Mouse (Mus musculus): ENCODE measurements at regions not wholly inside any gene's neighbourhood (a gene's known extent, or its start where the extent isn't known, plus 50 kb on each side); places are given as distances from the start of the nearest gene placed in this dataset.
A peak's percentile ranks its signal among the peaks of the same experiment; 100 is the strongest.

DNA sequence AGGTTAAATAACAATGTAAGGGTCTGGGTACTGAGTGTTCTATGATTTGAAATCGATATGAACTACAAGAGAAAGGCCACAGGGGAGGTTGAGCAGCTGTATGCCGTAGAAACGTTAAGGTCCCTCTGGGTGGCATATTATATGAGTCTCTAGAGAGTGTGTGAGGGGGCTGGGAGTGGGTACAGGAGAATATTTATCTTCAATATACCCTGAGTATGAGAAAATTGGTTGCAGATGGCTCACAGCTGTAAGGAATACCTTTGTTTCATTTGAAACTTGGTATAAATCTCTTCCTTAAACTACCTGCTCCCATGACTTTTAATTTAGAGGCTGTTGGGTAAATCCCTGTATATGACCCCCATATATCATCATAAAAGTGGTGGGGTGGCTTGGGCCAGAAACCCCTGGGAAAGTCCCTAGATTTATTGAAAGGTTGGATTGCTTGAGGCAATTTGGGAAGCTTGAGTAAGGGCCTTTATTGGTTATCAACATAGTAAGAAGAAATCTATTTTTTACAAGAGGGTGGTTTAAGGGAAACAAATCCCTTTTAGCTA is 128.7 kb upstream of the Prkg2 start:
- DNase-seq (ENCODE audit: inconsistent age in 2 of 2, low spot score in 1 of 2): no peak

DNA sequence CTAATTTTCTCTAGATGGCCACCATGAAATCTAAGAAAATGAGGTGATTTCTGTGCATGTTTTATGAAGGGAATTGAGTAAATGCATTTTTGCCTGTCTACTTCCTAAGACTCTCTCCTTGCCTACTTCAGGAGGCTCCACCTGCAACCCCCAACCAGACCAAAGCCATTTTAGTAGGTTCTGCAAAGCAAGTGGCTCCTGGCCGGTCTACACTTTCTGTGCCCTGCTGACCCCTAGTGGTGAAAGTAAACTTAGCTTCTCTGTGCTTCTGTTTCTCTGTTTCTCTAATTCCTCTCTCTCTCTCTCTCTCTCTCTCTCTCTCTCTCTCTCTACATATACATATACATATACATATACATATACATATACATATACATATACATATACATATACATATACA is 120.8 kb upstream of the Prkg2 start:
- DNase-seq (ENCODE audit: inconsistent age in 2 of 2, low spot score in 1 of 2): peak; percentile 17 to 82

DNA sequence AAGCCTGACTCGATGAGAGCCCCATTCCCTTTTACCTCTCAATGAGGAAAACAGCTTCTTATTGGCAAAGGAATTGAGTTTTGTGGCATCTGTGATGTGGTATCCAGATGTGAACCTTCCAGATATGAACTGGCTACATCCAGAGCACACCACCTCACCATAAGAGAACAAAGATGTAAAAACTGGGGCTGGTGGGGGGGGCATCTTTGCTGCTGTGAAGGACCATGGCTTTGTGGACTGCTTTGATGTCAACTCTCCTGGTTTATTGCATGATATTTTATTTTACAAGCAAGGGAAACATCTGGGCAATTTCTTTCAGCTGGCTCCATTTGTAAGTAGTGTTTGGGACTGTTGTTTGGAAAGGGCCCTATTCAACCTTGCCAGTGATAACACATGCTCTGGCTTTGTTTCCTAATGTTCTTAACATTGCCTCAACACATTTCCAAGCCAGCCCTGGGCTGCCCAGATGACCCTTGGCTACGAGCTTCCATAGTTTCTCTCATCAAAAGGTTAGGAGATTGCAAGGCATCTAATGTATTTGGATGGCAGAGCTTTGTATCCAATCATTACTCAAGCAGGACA is 116.2 kb upstream of the Prkg2 start:
- DNase-seq (ENCODE audit: inconsistent age in 2 of 2, low spot score in 1 of 2): no peak

DNA sequence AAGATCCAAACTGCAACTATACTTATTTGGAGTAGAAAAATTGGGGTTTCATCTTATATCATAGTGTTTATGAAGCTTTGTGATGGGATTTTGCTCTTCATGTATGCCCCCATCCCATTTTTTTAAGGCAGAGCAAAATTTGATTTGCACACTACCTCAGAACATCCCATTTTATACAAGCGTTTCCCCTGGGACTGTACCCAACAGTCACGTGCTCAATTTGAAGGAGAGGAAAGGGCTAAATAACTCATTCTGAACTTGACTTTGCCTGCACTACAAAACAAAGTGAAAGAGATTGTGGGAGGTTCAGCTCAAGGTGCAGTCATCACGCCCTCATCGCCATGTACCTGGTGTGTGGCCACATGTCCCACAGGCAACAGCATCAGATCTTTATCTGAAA is 115.1 kb upstream of the Prkg2 start:
- DNase-seq (ENCODE audit: inconsistent age in 2 of 2, low spot score in 1 of 2): no peak

DNA sequence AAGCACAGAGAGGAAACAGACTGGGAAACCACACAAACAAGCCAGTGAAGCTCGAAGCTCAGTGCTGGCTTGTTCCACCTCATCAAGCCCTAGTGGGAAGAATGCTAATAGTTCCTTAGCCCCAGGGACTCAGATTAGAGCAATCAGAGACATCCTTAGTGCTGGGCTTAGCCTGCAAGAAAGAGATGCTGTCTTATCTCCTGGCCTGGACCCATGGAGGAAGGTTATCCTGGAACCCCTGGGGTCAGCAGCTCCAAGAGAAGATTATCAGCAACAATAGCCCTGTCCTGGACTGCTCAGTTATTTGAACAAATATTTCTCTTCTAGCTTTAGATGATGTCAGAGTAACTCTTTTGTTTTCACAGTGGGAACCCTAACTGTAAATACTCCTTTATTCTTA is 112.8 kb upstream of the Prkg2 start:
- no peak for DNase-seq (ENCODE audit: inconsistent age in 2 of 2, low spot score in 1 of 2)

DNA sequence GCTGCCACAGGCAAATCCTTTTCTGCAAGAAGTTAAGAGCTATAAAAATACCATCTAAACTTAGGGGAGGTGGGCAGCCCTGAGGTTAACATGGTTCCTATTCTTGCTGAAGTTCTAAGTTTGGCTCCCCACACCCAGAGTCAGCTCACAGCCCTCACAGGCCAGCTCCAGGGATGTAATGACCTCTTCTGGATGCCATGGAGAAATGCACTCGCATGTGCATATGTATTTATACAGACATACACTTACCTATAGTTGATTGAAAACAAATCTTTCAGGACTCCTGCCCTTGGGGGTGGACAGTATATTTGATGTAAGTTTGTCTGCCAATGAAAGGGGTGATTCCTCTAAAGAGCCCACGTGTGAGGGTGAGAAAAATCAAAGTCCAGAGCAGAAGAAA is 95.5 kb upstream of the Prkg2 start:
- DNase-seq (ENCODE audit: inconsistent age in 2 of 2, low spot score in 1 of 2): no peak

DNA sequence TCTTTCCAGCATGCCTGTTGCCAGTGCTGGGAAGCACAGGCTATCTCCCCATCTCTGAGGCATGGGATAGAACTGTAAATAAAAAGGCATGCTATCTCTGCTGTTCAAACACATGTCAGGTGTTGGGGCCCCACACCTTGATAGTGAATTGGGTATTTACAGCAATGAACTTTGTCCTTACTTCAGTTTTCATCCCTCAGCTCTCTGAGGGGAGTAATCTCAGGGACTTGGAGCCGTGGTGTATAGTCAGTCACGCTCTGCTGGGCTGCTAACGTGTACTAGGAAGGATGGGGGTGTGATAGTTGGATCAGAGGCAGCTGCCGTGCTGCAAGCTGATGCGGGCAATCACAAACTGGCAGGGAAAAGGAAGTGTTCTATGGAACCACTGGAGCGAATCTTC is 91.5 kb upstream of the Prkg2 start:
- DNase-seq (ENCODE audit: inconsistent age in 2 of 2, low spot score in 1 of 2): no peak

DNA sequence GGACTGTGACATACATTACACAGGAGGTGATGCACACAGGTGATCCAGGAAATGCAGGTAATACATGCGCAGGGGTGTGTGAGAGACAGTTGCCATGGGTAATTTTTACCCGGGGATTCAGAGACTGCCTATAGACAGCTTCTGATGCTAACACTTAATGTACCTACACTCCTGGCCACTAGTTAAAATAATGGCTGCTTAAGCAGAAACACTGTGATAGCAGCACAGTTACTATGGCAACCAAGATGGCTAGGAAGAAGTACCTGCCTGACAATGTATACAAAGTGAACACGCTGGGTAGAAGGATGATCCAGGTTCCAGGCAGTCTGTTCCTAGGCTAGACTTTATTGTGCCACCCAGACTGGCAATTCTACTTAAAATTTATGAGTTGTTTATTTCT is 88.3 kb upstream of the Prkg2 start:
- no peak for DNase-seq (ENCODE audit: inconsistent age in 2 of 2, low spot score in 1 of 2)

DNA sequence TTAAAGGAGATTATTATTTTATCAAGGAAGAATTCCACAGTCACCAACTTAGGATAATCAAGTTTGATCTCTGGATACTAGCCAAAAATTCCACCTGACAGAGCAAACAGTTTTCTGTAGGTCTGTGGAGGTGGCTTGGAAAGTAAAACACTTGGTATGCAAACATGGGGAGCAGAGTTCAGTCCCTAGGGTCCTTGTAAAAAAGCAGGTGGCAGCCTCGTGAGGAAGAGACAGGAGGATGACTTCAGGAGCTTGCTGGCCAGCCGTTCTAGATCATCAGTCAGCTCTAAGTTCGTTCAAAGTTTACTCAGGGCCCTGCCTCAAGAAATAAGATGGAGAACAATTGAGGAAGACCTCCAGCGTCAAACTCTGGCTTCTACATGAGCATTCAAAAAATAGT is 74.6 kb upstream of the Prkg2 start:
- no peak for DNase-seq (ENCODE audit: inconsistent age in 2 of 2, low spot score in 1 of 2)

DNA sequence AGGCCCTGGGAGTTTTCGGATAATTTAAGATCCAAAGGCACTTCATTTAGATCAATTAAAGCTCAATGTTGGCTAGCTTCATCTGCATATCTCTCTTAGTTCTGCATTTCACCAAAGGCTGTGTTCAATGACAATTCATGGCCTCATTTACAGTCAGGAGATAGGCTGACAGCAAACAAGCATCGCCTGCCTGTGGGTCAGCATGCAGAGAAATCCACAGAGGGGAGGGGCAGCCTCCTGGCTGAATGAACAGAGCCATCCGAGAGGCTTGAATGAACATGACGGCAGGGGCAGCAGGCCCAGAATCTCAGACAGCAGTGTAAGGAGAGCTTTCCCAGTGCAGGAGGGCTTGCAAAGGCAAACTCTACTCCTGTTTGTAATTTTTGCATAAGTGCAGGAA is 74.1 kb upstream of the Prkg2 start:
- DNase-seq (ENCODE audit: inconsistent age in 2 of 2, low spot score in 1 of 2): no peak

DNA sequence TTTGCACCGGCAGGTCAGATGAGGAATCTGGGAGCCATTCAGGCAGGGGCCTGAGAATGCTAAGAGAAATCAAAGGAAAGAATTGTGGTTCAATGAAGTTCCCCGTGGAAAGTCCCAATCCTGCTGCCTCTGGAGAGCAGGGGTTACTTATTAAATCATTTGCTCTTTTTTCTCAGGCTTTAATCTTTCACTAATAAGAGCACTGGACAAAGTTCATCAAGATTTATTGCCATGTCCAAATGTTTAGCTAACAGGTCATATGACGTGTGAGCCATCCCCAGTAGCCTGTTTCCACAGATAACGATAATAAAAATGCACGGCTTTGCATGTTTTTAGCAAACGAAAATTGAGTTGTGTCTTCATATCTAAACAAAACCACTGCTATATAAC is 62.6 kb upstream of the Prkg2 start:
- DNase-seq (ENCODE audit: inconsistent age in 2 of 2, low spot score in 1 of 2): peak in 1 of 2 experiments; percentile 23

DNA sequence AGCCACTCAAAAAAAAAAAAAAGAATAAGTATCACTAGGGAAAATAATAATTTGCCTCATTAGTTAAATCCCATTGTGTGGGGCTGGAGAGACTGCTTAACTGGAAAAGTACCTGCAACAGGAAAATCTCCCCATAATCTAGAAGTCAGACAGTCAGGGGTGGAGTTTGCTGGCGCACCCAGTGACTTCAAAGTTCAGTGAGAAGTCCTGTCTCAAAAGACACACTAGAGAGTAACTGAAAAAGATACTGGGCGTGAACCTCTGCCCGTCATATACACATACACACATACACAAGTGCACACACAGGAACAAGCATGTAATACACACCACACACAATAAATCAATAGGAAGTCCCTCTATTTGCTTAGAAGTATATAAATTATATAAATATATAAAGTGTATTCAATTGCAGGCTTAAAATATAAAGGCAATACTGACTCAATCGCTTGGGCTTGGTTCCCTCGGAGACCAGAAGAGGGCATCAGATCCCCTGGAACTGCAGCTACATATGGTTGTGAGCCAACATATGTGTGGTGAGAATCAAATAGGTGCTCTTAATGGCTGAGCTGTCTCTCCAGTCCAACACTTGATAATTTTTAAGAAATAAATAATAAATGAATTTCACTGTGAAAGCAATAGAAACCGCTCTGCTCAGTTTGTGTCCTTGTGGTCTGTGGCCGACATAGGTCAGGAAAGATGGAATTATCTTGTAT is 62.0 kb upstream of the Prkg2 start:
- DNase-seq (ENCODE audit: inconsistent age in 2 of 2, low spot score in 1 of 2): no peak
